Mouse (Mus musculus): ENCODE measurements around the gene Traf1. TPM values are rescaled to one million over a fixed set of nuclear protein-coding genes. Genes with fewer than 3 reads are reported as not detected.

Traf1 gene
- polyA plus RNA-seq, 3 experiments from 2014 or later: 240 to 310 (median 304) TPM

- no peak for ATAC-seq
Measured at GRCm38 (mm10) chr2:34899682-34900081, 61.9 kb downstream of the Traf1 start.

DNA sequence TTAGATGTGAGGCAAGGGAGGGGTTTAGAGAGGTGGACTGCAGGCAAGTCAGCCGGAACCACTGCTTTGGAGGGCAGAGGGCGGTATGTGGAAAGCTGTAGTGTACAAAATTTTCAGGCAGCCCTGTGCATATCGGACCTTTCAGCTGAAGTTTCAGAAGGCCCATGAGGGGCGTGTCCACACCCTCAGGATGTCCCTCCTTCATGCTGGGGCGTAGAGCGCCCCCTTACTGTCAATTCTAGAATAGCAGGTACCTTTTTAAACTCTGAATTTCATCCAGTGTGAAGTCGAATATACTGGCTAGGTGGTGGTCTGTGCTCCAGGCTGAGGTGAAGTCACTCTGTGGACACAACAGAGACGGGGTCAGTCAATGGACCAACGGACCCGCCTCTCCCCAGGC lies 63.8 kb downstream of the Traf1 start:
- ATAC-seq: no peak

GRCm38 (mm10) chr2:34896821-34897460 lies 64.6 kb downstream of the Traf1 start:
- ATAC-seq: no peak

GRCm38 (mm10) chr2:34895503-34896113 lies 66.0 kb downstream of the Traf1 start:
- ATAC-seq: no peak

DNA sequence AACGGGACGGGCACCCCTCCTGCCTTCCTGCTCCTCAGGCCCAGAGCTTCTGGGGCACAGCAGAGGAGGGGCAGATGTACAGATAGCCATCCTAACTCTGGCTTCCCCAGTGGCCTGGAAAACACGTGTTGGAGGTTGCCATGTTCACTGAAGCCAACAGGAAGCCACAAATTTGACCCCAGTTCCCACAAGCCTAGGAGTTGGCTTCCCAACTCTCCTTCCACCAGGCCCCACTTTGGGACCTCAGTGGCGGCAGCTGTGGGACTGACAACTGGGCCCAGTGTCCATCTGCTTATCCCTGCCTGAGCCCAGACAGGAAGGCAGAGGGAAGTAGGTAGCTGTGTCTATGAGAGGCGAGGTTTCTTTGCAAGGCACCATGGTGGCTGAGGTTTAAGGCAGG lies 67.6 kb downstream of the Traf1 start:
- ATAC-seq: no peak

Other genes starting within 250 kb of the Traf1 start
- gene Gapvd1, start 206.5 kb downstream of the Traf1 start, polyA plus RNA-seq (2017; shearing (Covaris generic)): 10 to 100 TPM; 45.5 to 69.9 (median 60.5) TPM
- gene Hspa5, start 189.8 kb downstream of the Traf1 start, polyA plus RNA-seq (2017; shearing (Covaris generic)): 100 to 1,000 TPM; 576 to 769 (median 638) TPM
- 10 to 100 TPM; 53.6 to 62.6 (median 58.1) TPM for gene Rabepk, start 161.9 kb downstream of the Traf1 start, polyA plus RNA-seq (2017; shearing (Covaris generic))
- gene Fbxw2, start 135.5 kb downstream of the Traf1 start, polyA plus RNA-seq (2017; shearing (Covaris generic)): 10 to 100 TPM; 62.7 to 77.2 (median 72.8) TPM
- not detected for gene Gm34653, start 128.8 kb downstream of the Traf1 start, polyA plus RNA-seq (2017; shearing (Covaris generic))
- not detected for gene Cutal, start 87.4 kb downstream of the Traf1 start, polyA plus RNA-seq (2017; shearing (Covaris generic))
- gene Psmd5, start 86.8 kb downstream of the Traf1 start, polyA plus RNA-seq (2017; shearing (Covaris generic)): 10 to 100 TPM; 60.2 to 83.4 (median 72.6) TPM
- 1 to 10 TPM; 1.1 to 3.9 (median 1.2) TPM for gene Phf19, start 47.7 kb downstream of the Traf1 start, polyA plus RNA-seq (2017; shearing (Covaris generic))
- under 1 TPM in 2 of 3 experiments, not detected in 1; 0.40 to 0.43 TPM for gene Hc, start 99.7 kb upstream of the Traf1 start, polyA plus RNA-seq (2017; shearing (Covaris generic))
- gene AI182371, start 139.8 kb upstream of the Traf1 start, polyA plus RNA-seq (2017; shearing (Covaris generic)): 1 to 10 TPM in 1 of 3 experiments, under 1 TPM in 2; 0.49 to 1.7 (median 0.63) TPM
- gene Cntrl, start 147.7 kb upstream of the Traf1 start, polyA plus RNA-seq (2017; shearing (Covaris generic)): 100 to 1,000 TPM; 157 to 202 (median 161) TPM
- 100 to 1,000 TPM; 103 to 133 (median 130) TPM for gene Rab14, start 239.3 kb upstream of the Traf1 start, polyA plus RNA-seq (2017; shearing (Covaris generic))

All from inflammation-experienced regulatory T-cells, adult 6 months (primary cell).